Mouse (Mus musculus): ENCODE data around the gene Azin2.

The Azin2 gene

GRCm38 (mm10) chr4:128897911-128898421 is 64.3 kb downstream of the Azin2 start:
- DNase-seq (ENCODE audit: low read depth, low spot score): no peak

DNA sequence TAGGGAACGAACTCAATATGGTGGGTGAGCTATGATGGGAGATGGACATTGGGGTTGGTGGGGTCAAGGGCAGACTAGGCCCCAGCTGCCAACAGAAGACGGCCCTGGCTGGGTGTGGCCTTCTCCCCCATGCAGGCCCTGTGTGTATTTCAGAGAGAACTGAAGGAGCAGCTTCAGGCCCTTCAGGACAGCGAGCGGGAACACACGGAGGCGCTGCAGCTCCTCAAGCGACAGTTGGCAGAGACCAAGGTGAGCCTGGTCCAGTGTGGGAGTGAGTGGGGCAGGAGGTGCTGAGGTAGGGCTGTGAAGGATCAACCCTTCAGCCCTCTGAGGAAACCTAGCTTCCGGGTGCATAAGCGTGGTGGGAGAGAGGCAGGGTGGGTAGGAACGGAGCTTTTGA is 65.6 kb downstream of the Azin2 start:
- DNase-seq (ENCODE audit: low read depth, low spot score): no peak

DNA sequence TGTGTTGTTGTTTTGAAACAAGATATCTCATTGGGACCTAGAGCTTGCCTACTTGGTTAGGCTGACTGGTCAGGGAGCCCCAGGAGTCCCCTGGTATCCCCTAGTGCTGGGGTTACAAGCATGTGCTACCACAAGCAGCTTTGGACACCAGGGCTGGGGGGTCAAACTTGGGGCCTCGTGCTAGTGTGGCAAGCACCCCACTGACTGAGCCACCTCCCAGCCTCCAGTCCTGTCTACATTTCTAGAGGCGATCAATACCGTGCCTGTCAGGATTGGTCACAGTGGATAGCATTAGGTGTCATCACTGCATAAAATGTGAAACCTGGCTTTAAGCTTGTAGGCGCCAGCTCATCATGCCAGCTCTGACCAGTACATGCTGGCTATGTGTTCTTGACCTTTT is 66.4 kb downstream of the Azin2 start:
- no peak for DNase-seq (ENCODE audit: low read depth, low spot score)

DNA sequence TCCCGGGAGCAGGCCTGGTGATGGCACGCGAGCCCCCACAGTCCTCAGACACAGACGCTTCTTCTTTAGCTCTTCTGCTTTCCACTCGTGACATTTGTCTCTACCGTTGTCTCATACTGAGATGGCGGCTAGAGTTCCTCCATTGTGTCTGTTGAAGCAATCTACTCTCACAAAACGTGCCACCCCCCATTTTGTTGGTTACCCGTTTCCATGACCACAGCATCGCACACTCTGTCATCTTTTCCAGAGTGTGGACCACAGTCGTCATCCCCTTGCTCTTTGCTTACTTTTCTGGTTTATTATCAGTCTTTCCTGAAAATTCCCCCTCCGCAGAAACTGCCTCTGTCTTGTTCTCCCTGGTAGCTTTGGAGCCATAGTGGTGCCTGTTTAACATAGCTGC is 68.1 kb downstream of the Azin2 start:
- DNase-seq (ENCODE audit: low read depth, low spot score): no peak

GRCm38 (mm10) chr4:128892188-128892587 is 70.1 kb downstream of the Azin2 start:
- DNase-seq (ENCODE audit: low read depth, low spot score): no peak

- no peak for DNase-seq (ENCODE audit: low read depth, low spot score)
Measured at GRCm38 (mm10) chr4:128891746-128892145, 70.5 kb downstream of the Azin2 start.

DNA sequence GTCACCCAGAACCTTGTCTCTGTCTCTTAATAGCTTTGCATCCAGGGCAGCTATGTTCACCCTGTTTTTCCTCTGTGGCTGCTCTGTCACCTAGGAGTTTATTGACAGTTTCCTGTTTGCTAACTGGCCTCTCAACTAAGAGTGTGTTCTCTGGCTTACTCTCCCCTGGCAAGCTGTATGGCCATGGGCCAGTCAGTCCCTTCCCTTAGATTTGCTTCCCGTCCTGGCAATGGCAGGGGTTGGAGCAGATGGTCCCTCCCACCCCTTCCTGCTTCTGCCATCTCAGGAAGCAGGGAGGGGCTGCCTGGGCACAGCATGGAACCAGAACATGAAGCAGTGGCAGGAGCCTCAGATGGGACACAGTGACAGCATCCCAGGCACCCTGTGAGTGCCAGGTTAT is 71.1 kb downstream of the Azin2 start:
- no peak for DNase-seq (ENCODE audit: low read depth, low spot score)

GRCm38 (mm10) chr4:128889752-128890630 is 72.3 kb downstream of the Azin2 start:
- no peak for DNase-seq (ENCODE audit: low read depth, low spot score)

- no peak for DNase-seq (ENCODE audit: low read depth, low spot score)
Measured at GRCm38 (mm10) chr4:128888436-128888990, 73.7 kb downstream of the Azin2 start.

DNA sequence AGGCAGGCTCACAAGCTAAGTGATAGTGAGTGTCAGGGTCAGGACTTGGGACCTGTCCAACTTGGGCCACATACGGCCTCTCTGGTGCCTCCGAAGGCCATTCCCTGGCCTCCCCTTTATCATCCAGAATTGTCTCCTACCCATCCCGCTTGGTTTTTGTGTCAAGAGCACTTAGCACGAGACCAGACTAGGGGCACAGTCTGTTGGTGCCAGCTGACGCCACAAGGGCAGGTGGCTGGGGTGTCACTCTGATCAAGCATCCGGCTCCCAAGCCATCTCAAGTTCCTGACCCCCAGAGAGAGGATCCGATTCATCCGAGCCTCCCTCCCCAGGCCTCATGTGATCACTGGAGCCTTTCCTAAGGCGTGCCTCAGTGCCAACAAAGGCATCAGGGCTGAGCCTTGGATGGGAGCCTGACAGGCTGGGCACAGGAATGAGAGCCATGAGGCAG is 74.6 kb downstream of the Azin2 start:
- no peak for DNase-seq (ENCODE audit: low read depth, low spot score)

DNA sequence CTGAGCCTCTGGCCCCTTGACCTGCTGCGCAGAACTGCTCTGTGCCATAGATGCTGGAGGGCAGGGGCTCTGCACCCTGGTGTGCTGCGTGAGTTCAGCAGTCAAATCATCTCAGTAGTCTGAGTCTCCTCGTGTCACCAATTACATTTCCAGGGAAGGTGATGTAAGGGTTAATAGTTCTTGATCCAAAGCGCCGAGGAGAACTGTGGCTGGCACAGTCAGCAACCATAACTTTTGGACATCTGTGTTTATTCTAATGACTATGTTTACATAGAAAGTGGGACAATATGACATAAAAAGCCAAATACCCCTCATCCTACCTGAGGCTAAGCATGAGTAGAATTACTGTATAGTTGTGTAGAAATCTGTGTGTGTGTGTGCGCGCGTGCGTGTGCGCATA is 75.2 kb downstream of the Azin2 start:
- DNase-seq (ENCODE audit: low read depth, low spot score): no peak

DNA sequence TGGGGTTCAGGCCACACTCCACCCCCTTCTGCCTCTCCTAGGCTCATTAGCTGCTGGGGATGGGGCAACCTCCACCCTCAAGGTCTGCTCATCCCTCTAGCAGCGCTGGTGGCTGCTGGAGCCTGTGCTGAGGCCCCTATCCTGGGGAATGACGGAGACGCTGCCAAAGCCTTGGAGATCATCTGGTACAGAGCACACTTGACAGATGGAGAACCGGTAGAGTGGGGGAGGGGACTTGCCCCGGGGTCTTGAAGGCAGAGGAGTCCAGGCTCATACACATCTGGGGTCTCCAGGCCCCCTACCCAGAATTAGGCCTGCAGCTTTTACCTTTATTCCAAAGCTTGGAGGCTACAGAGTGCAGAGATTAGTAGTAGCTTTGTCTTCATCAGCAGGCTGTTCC is 75.7 kb downstream of the Azin2 start:
- no peak for DNase-seq (ENCODE audit: low read depth, low spot score)

DNA sequence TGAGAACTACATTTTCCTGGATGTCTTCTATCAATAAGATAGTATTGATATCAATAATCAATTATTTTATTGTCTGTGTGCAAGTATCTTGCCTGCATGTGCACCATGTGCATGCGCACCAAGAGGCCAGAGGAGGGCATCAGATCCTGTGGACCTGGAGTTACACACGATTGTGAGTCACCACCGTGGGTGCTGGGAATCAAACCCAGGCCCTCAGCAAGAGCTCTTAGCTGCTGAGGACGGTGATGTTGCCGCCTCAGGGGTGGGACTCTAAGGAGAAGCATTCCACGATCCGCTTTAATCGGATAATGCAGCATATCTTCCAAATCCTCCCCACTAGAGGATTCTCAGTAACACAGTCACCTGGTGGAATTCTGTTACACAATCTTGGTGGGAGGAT is 76.7 kb downstream of the Azin2 start:
- DNase-seq (ENCODE audit: low read depth, low spot score): no peak

DNA sequence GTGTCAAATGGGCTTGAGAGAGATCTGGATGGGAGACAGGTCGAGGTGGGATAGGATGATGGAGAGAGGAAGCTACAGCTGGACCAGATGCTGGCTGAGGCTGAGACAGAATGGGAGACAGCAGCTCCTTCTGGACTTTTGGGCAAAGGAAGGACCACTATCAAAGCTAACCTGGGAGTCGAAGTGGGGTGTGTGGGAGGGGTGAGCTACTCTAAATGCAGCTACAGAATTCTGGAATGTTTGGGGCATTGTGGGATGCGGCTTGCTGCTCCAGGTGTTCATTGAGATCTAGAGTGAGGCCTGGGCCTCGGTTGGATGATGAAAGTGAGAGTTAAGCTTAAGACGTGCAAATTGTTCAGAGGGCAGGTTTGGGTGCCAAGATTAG is 77.5 kb downstream of the Azin2 start:
- no peak for DNase-seq (ENCODE audit: low read depth, low spot score)

DNA sequence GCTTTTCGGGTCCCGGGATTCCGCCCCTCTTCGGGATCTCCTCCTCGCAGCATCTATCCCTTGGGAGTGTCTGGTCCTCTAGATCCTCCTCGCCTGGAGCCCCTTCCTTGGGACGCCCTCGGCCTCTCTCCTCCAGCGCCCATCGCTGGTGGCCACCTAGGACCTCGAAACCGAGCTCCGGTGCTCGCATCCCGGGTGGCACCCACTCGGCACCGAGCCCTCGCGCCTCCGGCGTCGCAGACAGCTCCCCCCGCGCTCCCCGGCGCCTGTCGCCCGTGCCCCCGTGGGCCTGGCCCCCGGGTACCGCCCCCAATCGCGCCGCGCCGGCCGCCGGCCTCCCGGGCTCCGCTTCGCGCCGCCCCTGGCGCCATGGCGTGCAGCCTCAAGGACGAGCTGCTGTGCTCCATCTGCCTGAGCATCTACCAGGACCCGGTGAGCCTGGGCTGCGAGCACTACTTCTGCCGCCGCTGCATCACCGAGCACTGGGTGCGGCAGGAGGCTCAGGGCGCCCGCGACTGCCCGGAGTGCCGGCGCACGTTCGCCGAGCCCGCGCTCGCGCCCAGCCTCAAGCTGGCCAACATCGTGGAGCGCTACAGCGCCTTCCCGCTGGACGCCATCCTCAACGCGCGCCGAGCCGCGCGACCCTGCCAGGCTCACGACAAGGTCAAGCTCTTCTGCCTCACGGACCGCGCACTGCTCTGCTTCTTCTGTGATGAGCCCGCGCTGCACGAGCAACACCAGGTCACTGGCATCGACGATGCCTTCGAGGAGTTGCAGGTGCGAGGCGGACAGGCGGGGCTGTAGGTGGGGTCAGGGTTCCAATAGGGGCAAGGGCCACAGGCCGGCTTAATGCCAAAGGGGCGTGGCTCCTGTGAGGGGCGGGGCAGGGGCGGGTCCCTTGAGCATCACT is 78.2 kb downstream of the Azin2 start:
- peak; percentile 73 for DNase-seq (ENCODE audit: low read depth, low spot score)

DNA sequence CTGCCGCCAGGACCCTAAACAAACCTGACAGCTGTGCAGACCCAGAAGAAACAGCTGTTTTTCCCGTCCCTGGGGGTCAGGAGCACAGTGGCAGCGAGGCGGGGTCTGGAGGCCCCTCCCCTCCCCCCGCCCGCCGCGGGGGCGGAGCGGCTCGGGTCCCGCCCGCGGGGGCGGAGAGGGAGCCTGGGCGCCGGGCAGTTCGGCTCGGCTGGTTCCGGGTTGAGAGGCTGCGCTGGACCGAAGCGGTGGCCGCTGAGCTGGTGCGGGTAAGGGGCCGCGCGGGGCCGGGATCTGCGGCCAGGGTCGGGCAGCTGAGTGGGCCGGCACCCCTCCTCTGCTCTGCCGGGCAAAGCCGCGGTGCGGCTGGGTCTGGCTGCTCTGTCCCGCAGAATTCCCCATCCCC is 78.9 kb downstream of the Azin2 start, which contains the start of gene Trim62:
Gene Trim62, plus strand, starts transcription at position 202 of the 403 bp plus-strand sequence.
- peak; percentile 78 for DNase-seq (ENCODE audit: low read depth, low spot score)
